Mouse (Mus musculus) heart, embryonic 14.5 days (tissue): ENCODE data around the gene Nr1h5. TPM values are rescaled to one million over a fixed set of nuclear protein-coding genes. Genes with fewer than 3 reads are reported as not detected.

Source experiments
- ATAC-seq: fragments of 200-750 bp; cut with Nextera tagmentation; 2 replicates; pipeline ENCODE4 v1.8.0; 2017; ENCODE audit warnings: low read depth, moderate TSS enrichment; ENCODE audit not compliant: insufficient number of reproducible peaks, insufficient read depth, low FRiP score
- H3K27ac ChIP-seq, 2 experiments: fragments of 200-500 bp in 1 of 2; fragments of 300-500 bp in 1 of 2; sonication (generic) in 1 of 2; replicated peaks in 1 of 2; 2 replicates each; pipeline ENCODE4 v1.5.1; 2012 to 2014; ENCODE audit warnings: low read depth in 2 of 2, low read length in 2 of 2, control low read depth in 1 of 2, mild to moderate bottlenecking in 1 of 2, mixed read lengths in 1 of 2; ENCODE audit not compliant: control insufficient read depth in 1 of 2, insufficient read depth in 1 of 2
- H3K27me3 ChIP-seq: fragments of 300-500 bp; sonication (generic); 2 replicates; pipeline ENCODE4 v1.6.1; 2014; ENCODE audit warnings: mild to moderate bottlenecking, low read length, control low read depth; ENCODE audit not compliant: control insufficient read depth, insufficient read depth
- H3K36me3 ChIP-seq: fragments of 300-500 bp; sonication (generic); 2 replicates; pipeline ENCODE4 v1.6.1; 2014; ENCODE audit warnings: mild to moderate bottlenecking, control low read depth, low read length, mixed read lengths; ENCODE audit not compliant: control insufficient read depth, insufficient read depth
- H3K4me1 ChIP-seq, 2 experiments: fragments of 200-500 bp in 1 of 2; fragments of 300-500 bp in 1 of 2; sonication (generic) in 1 of 2; 2 replicates each; pipeline ENCODE4 v1.6.1; 2012 to 2014; ENCODE audit warnings: low read length in 2 of 2, control low read depth in 1 of 2, mixed read lengths in 1 of 2; ENCODE audit not compliant: control insufficient read depth in 2 of 2, insufficient read depth in 2 of 2
- H3K4me2 ChIP-seq: fragments of 300-500 bp; sonication (generic); 2 replicates; pipeline ENCODE4 v1.6.1; 2014; ENCODE audit warnings: mild to moderate bottlenecking, low read length
- H3K4me3 ChIP-seq, 2 experiments: fragments of 200-500 bp in 1 of 2; fragments of 300-500 bp in 1 of 2; sonication (generic) in 1 of 2; 2 replicates each; pipeline ENCODE4 v1.5.1; 2012 to 2014; ENCODE audit warnings: low read length in 2 of 2, mild to moderate bottlenecking in 2 of 2, control low read depth in 1 of 2, low read depth in 1 of 2, moderate library complexity in 1 of 2; ENCODE audit not compliant: control insufficient read depth in 1 of 2, insufficient read depth in 1 of 2
- H3K9ac ChIP-seq: fragments of 300-500 bp; sonication (generic); 2 replicates; pipeline ENCODE4 v1.6.1; 2014; ENCODE audit warnings: mild to moderate bottlenecking, low read length
- H3K9me3 ChIP-seq: fragments of 300-500 bp; sonication (generic); 2 replicates; pipeline ENCODE4 v1.6.1; 2016; ENCODE audit warnings: low read length, control low read depth; ENCODE audit not compliant: control insufficient read depth
- WGBS: fragments of 180-500 bp; shearing (Covaris S2); extraction: QIAGEN DNeasy Blood & Tissue Kit; methylation state at CpG from one replicate; pipeline ENCODE4 v1.1.7; 2014; 5-methylcytosine and 5-hydroxymethylcytosine counted together
- polyA plus RNA-seq: library from polyadenylated mRNA; unstranded; fragments of >200 nt; fragmentation: Nextera tagmentation; extraction: Ambion mirVana; gene quantifications from 2 replicates; pipeline ENCODE4 v1.2.1, GENCODE M21; 2014

The Nr1h5 gene
- not detected in 2 replicates for polyA plus RNA-seq

DNA sequence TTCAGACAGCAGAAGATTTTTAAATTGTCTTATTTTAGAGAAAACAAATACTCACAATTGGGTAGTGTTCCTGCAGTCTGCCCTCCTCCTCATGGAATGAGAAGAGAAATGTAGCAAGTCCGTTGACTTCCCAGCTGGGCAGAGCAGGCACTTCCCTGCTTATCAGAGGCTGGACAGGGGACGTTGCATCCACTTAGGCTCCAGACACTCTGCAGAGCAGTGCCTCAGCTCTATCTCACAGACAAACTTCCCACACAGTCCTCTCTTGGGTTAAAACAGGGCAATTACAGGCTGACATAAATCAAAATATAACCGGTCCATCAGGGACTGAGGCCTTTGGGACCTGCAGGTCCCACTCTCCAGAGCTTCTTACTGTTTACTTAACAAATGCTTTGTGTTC lies at the start of gene Nr1h5:
Nr1h5 (minus strand) TSS at position 101 of the 400 bp plus-strand sequence.
- Histone ChIP-seq H3K9ac (no peak within 1 kb of the TSS), H3K4me3 (no peak within 1 kb of the TSS), H3K27ac (no peak within 1 kb of the TSS), H3K36me3 (no peaks in the 10 kb centered on the region), H3K4me1 (peaks cover 0 to 2% of the 10 kb centered on the region in 2 experiments; a peak in 1 of 4 replicates), H3K9me3 (no peaks in the 10 kb centered on the region), H3K27me3 (no peaks in the 10 kb centered on the region; the same call in 1 of the 2 replicates), H3K4me2 (no peak within 1 kb of the TSS)
- no peak for ATAC-seq
- WGBS = 7% methylated on average over 3 of the region's 3 CpGs

DNA sequence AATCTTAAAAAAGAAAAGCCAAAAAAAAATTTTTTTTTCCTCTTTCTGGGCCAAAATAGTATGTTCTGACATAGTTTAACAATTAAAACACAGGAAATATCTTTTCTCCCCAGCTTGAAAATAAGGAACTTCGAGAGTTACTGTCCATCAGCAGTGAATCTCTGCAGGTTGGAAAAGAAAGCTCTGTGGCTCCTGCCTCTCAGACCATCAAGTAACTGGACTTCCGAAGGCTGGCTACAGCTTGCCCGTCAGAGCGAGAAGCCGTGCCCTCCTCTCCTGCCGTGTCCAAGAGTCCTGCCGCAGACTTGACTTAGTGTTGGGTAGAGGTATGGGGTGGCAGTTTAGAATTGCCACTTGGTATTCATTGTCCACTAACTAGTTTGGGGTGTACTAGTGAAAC lies 37.7 kb upstream of the Nr1h5 start:
- peaks cover 1 to 4% of the 10 kb centered on the region in 2 experiments; a peak in 3 of 4 replicates for H3K4me1 ChIP-seq
- H3K27me3 ChIP-seq = no peaks in the 10 kb centered on the region
- H3K9me3 ChIP-seq = peaks cover 6% of the 10 kb centered on the region; the same call in 1 of the 2 replicates
- 93% methylated on average over 7 of the region's 7 CpGs for WGBS
- H3K4me2 ChIP-seq = no peak overlapping the region
- H3K4me3 ChIP-seq = no peak overlapping the region
- no peak overlapping the region for H3K9ac ChIP-seq
- peaks cover 89% of the 10 kb centered on the region for H3K36me3 ChIP-seq
- no peak for ATAC-seq
- H3K27ac ChIP-seq = no peak overlapping the region

DNA sequence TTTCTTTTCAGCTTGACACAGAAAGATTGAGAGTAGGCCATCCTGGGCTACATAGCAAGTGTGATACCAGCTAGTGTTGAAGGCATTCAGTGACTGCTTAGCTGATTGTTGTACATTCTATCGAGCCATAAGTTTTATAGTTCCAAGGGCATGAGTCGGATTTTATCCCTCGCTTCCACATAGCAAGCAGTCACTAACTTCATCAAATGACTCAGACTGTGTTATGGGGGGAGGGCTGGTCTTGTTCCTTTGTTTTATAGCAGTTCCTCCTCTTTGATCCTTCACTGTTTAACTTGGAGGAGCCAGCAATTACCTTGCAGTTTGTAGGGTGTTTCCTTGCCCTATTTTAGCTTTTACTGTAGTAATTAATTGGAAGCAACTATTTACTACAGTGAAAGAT lies 33.7 kb upstream of the Nr1h5 start:
- Histone ChIP-seq H3K4me2 (no peak overlapping the region), H3K27ac (no peak overlapping the region), H3K9ac (no peak overlapping the region), H3K4me1 (peaks cover 7 to 13% of the 10 kb centered on the region in 2 experiments), H3K9me3 (peaks cover 6% of the 10 kb centered on the region; the same call in 1 of the 2 replicates), H3K36me3 (peaks cover 50% of the 10 kb centered on the region), H3K4me3 (no peak overlapping the region), H3K27me3 (no peaks in the 10 kb centered on the region)
- WGBS = 80% methylated on average over 3 of the region's 3 CpGs
- no peak for ATAC-seq

DNA sequence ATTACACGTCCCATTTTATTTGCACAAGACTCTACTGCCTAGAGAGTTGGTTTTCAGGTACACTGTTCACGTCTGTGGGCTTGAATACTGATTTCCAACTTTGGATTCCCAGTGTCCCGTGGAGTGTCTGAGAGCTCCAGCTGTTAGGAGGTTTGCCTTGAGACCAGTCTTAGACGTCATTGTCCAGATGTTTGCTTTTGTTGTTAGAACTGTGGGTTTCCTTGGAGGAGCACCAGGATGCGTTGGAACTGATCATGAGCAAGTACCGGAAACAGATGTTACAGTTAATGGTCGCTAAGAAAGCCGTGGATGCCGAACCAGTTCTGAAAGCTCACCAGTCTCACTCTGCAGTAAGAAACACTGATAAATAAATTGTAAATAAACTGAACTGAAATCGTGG lies 33.1 kb upstream of the Nr1h5 start:
- Histone ChIP-seq H3K27ac (no peak overlapping the region), H3K27me3 (no peaks in the 10 kb centered on the region), H3K9ac (no peak overlapping the region), H3K4me2 (peak overlapping the region; percentile 70; the same call in 1 of the 2 replicates), H3K4me3 (no peak overlapping the region), H3K9me3 (peaks cover 6% of the 10 kb centered on the region; the same call in 1 of the 2 replicates), H3K36me3 (peaks cover 45% of the 10 kb centered on the region), H3K4me1 (peaks cover 7 to 13% of the 10 kb centered on the region in 2 experiments)
- no peak for ATAC-seq
- WGBS = 81% methylated on average over 10 of the region's 10 CpGs

DNA sequence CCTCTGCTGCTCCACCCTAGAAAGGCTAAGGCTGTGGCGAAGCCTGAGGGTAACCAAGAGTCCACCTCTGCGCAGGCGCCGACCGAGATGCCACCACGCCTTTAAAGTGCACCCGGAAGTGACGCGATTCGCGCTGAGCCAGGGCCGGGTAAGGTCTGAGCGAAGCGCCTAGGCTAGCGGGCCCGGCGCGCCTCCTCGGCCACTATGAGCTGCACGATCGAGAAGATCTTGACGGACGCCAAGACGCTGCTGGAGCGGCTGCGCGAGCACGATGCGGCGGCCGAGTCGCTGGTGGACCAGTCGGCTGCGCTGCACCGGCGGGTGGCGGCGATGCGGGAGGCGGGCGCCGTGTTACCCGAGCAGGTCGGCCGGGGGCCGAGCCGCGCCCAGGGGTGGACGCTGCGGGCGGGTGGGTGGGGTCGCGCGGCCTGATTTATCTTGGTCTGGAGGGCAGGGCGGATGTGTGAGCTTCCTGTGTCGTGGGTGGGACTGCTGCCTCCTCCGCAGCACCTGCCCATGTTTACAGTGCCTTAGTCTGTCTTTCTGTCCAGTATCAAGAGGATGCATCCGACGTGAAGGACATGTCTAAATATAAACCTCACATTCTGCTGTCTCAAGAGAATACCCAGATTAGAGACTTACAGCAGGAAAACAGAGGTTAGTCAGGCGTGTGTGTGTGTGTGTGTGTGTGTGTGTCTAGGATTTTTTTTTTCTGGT lies 31.8 kb upstream of the Nr1h5 start, which contains the start of gene Sike1:
Sike1 (plus strand) TSS at position 104 of the 717 bp plus-strand sequence.
- Histone ChIP-seq H3K9ac (peak within 1 kb of the TSS; percentile 87), H3K9me3 (peaks cover 5% of the 10 kb centered on the region; the same call in 1 of the 2 replicates), H3K27ac (peak within 1 kb of the TSS; percentile 96 to 98), H3K4me3 (peak within 1 kb of the TSS; percentile 83 to 93), H3K27me3 (no peaks in the 10 kb centered on the region), H3K36me3 (peaks cover 34% of the 10 kb centered on the region), H3K4me2 (peak within 1 kb of the TSS; percentile 70), H3K4me1 (peaks cover 7 to 13% of the 10 kb centered on the region in 2 experiments)
- WGBS = under 1% methylated on average over 59 of the region's 60 CpGs
- ATAC-seq = peak; percentile 93

DNA sequence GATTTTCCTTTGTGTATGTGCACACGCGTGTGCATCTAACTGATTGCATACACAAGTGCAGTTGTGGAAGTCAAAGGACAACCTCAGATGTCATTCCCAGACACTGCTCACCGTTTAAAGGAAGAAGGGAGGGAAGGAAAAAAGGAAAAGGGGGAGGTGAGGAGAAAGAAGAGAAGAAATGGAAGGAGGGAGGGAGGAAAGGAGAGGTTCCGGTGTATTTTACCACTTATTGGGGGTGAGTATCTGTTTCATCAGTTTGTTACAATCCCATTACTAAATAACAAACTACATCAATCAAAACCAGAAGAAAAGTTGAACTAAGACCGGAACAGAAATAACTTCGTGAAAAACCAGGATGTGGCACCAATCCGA lies 31.3 kb upstream of the Nr1h5 start:
- peak overlapping the region; percentile 83 to 93 for H3K4me3 ChIP-seq
- peak overlapping the region; percentile 96 to 98 for H3K27ac ChIP-seq
- H3K4me2 ChIP-seq = peak overlapping the region; percentile 70
- WGBS = 49% methylated on average over 7 of the region's 7 CpGs
- peaks cover 7 to 13% of the 10 kb centered on the region in 2 experiments for H3K4me1 ChIP-seq
- peaks cover 28% of the 10 kb centered on the region for H3K36me3 ChIP-seq
- H3K9ac ChIP-seq = peak overlapping the region; percentile 87
- ATAC-seq = no peak
- H3K27me3 ChIP-seq = no peaks in the 10 kb centered on the region
- H3K9me3 ChIP-seq = no peaks in the 10 kb centered on the region; the same call in 1 of the 2 replicates

DNA sequence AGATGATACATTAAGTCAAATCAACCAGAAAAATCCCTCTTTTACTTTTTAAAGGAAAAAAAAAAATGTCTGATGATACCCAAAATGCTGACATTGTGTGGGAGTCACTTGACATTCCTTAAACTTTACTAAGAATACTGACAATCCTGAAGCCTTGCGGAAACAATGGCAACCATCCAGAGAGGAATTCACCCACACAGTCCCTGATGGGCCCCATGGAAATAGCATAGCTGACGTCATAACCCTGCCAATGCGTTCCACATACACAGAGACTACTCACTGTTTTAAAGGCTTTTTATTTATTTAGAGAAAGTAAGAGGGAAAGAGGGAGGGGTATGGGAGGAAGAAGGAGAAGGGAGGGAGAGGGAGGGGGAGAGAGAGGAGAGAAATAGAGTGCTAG lies 29.0 kb upstream of the Nr1h5 start:
- H3K27me3 ChIP-seq = no peaks in the 10 kb centered on the region
- ATAC-seq = no peak
- H3K27ac ChIP-seq = 0 out of 4 replicates have a peak overlapping the region, but pooled peaks of 1 of the 2 experiments have one; percentile 9
- no peaks in the 10 kb centered on the region for H3K9me3 ChIP-seq
- WGBS = 18% methylated on average over 3 of the region's 3 CpGs
- H3K4me1 ChIP-seq = peaks cover 7 to 13% of the 10 kb centered on the region in 2 experiments
- H3K4me3 ChIP-seq = no peak overlapping the region
- peaks cover 6% of the 10 kb centered on the region; the same call in 1 of the 2 replicates for H3K36me3 ChIP-seq
- no peak overlapping the region for H3K9ac ChIP-seq
- H3K4me2 ChIP-seq = no peak overlapping the region
